Mouse (Mus musculus) kidney, adult 9 months (tissue): ENCODE measurements at regions not wholly inside any gene's neighbourhood (a gene's known extent, or its start where the extent isn't known, plus 50 kb on each side); places are given as distances from the start of the nearest gene placed in this dataset.

Experiments used
- DNase-seq: peaks from one replicate; pipeline ENCODE4 v3.0.0; 2022

DNA sequence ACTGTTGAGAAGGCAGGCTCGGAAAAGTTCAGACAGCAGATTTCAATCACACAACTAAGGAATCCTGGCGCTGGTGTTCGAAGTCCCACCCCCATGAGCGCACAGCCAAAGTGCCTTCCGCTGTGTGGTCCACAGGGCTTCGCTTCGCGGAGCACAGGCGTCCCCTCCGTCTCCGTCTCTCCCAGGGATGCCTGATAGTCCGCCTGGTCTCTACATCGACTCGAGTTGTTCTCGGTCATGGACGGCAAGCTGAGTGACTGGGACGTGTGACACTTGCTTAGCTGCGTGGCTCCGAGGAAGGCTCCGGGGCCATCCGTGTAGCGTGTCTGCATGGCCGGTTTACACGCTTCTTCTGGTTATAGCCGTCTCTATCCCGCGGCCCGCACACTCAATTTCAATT, 224.0 kb downstream of the Gm26897 start:
- DNase-seq = no peak

GRCm38 (mm10) chr5:111958226-111958625, 224.5 kb downstream of the Gm26897 start:
- DNase-seq = peak; percentile 70

DNA sequence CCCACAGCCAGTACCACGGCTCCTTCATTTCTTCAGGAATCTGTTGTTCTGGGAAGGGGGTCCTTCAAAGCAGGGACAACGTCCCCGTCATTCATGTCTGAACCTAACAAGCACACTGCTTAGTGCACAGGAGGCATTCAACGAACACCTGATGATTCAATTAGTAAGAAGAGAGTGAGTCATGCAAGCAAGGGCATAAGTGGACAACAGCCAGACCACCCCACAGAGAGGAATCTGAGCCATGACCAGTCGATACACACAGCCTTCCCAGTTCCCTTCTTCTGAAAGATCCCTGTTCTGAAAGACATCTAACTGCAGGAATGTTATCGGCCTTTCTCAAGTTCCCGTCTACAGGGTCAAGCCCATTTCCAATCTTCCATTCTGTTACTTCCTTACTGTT, 231.6 kb downstream of the Gm26897 start:
- DNase-seq = no peak

- no peak for DNase-seq
Observed at GRCm38 (mm10) chr5:111968121-111968520, 234.4 kb downstream of the Gm26897 start.

DNA sequence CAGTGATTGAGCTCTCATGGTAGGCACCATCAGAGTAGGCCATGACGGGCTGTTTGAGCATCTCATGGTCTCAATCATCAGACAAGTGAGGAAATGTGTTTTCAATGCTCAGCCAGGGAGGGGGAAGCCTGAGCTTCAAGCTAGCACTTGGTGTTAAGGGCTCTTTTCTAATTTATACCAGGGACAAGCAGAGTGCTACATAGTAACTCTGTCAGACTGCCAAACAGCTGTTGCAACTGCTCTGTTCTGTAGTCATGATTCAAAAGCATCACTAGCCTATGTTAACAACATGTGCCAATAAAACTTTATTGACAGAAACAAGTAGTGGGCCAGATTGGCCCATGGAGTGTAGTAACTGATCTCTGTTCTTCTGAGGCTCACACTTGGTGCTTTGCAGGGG, 235.0 kb downstream of the Gm26897 start:
- DNase-seq = no peak

- DNase-seq = no peak
Observed at GRCm38 (mm10) chr5:111971193-111971592, 237.5 kb downstream of the Gm26897 start.

GRCm38 (mm10) chr5:111971952-111972351, 238.2 kb downstream of the Gm26897 start:
- DNase-seq = no peak

- DNase-seq = no peak
Observed at GRCm38 (mm10) chr5:111975686-111976085, 242.0 kb downstream of the Gm26897 start.

- no peak for DNase-seq
Observed at GRCm38 (mm10) chr5:111979601-111980000, 245.9 kb downstream of the Gm26897 start.

GRCm38 (mm10) chr5:111982106-111982505, 248.4 kb downstream of the Gm26897 start:
- DNase-seq = no peak

GRCm38 (mm10) chr5:111985997-111986396, 252.3 kb downstream of the Gm26897 start:
- DNase-seq = no peak

DNA sequence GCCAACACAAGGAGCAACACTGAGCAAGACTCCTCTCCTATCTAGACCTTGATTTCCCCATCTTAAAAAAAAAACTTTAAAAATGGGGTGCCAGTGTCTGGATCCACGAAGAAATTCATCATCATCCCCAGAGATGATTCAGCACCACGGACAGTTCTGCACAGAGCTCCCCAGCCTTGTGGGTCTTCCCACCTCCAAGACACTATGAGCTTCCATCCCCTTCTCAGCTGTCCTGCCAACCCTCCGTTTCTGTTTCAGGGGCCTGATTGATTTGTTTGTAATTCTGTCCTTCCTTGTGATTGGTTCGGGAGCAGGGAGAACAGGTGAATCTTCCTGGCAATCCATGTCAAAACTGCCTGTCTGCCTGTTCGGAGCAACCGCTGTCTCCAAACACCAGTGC, 253.3 kb downstream of the Gm26897 start:
- DNase-seq = no peak

- no peak for DNase-seq
Observed at GRCm38 (mm10) chr5:111991805-111992204, 258.1 kb downstream of the Gm26897 start.

DNA sequence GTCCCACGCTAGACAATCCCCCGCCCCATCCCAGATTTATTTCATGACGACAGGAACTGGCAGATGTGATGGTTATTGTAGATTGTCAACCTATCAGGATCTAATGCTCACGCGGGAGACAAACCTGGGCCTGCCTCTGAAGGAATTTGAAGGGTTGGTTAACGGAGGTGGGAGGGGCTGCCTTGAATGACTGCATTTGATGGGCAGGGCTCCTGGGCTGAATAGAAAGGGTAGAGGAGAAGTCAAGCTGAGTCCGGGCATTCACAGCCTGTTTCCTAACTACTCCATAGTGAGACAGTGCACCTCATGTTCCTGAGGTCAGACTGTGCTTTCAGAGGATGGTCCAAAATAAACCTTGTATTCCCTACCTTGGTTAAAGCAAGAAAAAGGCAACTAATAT, 259.1 kb downstream of the Cryba4 start:
- DNase-seq = no peak

DNA sequence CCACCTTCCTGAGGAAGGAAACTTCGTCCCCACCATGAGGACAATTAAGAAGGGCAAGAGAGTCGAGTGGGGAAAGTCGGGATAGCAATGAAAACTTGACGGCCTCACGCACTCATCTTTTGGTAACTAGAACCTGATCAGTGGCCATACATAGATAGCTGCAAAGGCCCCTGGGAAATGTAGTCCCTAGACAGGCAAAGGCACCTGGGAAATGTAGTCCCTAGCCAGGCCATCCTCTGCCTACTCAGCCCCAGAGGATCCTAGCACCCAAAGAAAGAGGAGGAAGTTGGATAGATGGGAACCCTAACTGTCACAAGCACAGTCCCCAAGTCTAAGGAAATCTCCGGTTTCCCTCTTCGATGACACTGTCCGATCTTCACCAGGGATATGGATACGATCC, 258.4 kb downstream of the Cryba4 start:
- DNase-seq = no peak

GRCm38 (mm10) chr5:111996806-111997205, 255.5 kb downstream of the Cryba4 start:
- no peak for DNase-seq

GRCm38 (mm10) chr5:112001742-112002701, 250.3 kb downstream of the Cryba4 start:
- peak; percentile 12 for DNase-seq

- no peak for DNase-seq
Observed at GRCm38 (mm10) chr5:112002856-112003660, 249.3 kb downstream of the Cryba4 start.

GRCm38 (mm10) chr5:112004041-112004440, 248.3 kb downstream of the Cryba4 start:
- no peak for DNase-seq

- no peak for DNase-seq
Observed at GRCm38 (mm10) chr5:112012505-112013164, 239.7 kb downstream of the Cryba4 start.

DNA sequence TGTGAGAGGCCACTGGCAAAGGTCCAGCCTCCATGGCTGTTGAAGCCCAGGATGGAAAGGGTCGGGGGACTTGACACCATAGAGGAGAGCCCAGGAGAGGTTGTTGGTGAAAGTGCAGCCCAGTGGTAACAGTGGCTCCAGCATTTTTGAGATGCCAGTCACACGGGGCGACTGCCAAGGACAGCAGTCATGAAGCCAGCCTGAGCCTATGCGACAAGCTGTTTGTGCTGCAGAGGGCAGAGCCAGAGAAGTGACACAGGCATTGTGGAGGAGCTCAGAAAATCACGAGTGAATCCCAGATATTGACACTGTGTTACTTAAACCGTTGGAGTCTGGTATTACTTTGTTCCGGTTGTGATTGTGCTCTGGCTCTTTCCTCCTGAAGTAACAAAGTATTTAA, 233.4 kb downstream of the Cryba4 start:
- no peak for DNase-seq

DNA sequence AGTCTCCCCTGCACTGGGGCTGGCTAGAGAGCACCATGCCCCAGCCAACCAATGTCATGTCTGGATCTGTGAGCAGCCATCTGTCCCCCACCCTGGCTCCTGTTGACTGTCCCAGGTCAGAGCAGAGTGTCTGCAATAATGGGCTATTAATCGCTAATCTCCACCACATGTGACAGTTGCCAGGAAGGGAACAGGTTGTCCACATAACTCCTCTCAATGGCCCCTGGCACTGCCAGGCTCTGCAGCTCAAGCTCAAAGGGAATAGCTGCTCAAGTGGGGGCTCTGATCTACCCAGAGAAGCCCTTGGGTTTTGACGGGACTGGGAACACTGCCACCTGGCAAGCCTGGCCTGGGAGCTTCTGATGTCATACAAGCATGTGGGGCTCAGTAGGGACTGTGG, 231.4 kb downstream of the Cryba4 start:
- no peak for DNase-seq

DNA sequence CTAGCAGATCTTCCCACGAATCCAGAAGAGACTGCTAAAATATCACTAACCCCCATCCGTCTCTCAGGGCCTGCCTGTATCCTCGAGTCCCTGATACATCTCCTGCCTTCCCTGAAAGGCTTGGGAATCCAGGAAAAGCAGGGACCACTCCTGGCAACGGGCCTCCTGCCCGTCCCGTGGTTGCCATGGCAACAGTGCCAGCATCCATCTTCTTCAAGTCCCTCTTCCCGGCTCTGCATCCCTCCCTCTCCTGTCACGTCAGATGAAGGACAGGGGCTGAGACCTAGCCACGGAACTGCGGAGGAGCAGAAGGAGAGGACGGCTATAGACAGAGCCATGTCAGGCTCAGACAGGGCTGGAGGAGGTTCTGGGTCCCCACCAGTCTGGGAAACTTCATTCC, 222.4 kb downstream of the Cryba4 start:
- DNase-seq = no peak
